Mouse (Mus musculus): ENCODE measurements at regions not wholly inside any gene's neighbourhood (a gene's known extent, or its start where the extent isn't known, plus 50 kb on each side); places are given as distances from the start of the nearest gene placed in this dataset.

DNA sequence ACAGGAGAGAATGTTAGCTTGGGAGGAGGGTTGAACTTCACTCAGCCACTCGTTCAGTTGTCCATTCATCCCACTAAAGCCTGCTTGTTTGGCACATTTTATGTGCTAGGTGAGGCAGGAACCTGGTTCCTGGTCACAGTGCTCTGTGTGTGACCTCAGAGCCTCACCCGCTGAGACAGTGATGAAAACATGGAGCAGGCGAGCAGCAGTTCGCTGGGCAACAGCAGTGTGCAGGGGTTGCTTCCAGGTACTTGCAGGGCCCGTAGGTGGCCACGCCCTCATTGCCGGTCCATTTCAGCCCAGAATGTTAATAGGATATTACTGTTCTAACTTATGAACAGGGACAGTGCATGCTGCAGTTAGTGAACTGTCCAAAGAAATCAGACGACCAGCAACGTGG is 285.7 kb downstream of the Rngtt start:
- TF ChIP-seq CTCF (IDR thresholded peaks at IDR 0.05; ENCODE audit: extremely low read depth, insufficient read length, insufficient replicate concordance, low read depth, low read length) (no peak), POLR2A (IDR thresholded peaks at IDR 0.05; ENCODE audit: low read depth, low read length) (no peak)

All from small intestine, adult 2 months (tissue).